Mouse (Mus musculus) testis, adult 2 months (tissue): Measurements from ENCODE around the gene Klhl7.

Source experiments
- CTCF ChIP-seq: fragments of 200-500 bp; IDR thresholded peaks from 2 replicates; pipeline ENCODE4 v1.5.1; 2012; ENCODE audit warnings: low read depth, mild to moderate bottlenecking, inconsistent platforms, low read length, moderate library complexity; ENCODE audit not compliant: control insufficient read depth, insufficient read depth, insufficient replicate concordance
- POLR2A ChIP-seq: fragments of 200-500 bp; IDR thresholded peaks from 2 replicates; pipeline ENCODE4 v1.6.1; 2012; ENCODE audit warnings: low read depth, mild to moderate bottlenecking, inconsistent platforms, low read length, moderate library complexity; ENCODE audit not compliant: control insufficient read depth

GRCm38 (mm10) chr5:24095393-24095792, 5.0 kb upstream of the Klhl7 start:
- TF ChIP-seq POLR2A (no peak), CTCF (no peak)
